Comparison of ENCODE assay signal across 36 mouse cellular contexts in the genomic region with DNA sequence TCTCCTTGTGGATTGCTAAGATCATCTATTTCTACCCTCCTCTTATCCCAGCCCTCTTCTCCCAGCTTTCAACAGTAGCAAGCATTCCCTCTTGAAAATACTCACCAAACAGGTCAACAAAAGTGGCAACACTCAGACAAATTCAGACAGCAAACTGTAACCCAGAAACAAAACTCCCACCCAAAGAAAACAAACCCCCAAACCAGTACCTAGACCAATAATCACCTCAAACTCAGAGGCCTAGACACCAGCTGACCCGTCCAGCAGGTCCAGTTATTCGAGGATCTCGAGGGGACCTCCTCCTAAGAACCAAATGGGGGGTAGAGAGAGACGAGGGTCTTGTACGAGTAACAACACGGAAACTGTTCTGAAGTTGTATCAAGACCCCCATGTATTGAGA. TPM values are rescaled to one million over a fixed set of nuclear protein-coding genes. Genes with fewer than 3 reads are reported as not detected.
"Had no signal": no experiment of that assay in that cellular context is flagged by ENCODE, and none has a peak within 500 bp of the region (broad histone marks: within the 10 kb centered on the region; RNA-seq: fewer than 3 reads in every experiment).

No protein-coding gene starts in this region.

- H3K4me1 ChIP-seq: heart, embryonic 10.5 days; heart, embryonic 12.5 days; hindbrain, embryonic 10.5 days; hindbrain, embryonic 12.5 days; intestine, embryonic 15.5 days; kidney, embryonic 15.5 days; limb, embryonic 13.5 days; limb, embryonic 15.5 days; liver, embryonic 12.5 days had no signal

- H3K9ac ChIP-seq: heart, embryonic 12.5 days; hindbrain, embryonic 12.5 days; hindbrain, embryonic 14.5 days; intestine, embryonic 15.5 days; kidney, embryonic 15.5 days; limb, embryonic 13.5 days; limb, embryonic 15.5 days; liver, embryonic 12.5 days; liver, embryonic 14.5 days had no signal

- H3K4me3 ChIP-seq: heart, embryonic 10.5 days; heart, embryonic 12.5 days; hindbrain, embryonic 10.5 days; hindbrain, embryonic 12.5 days; intestine, embryonic 15.5 days; kidney, embryonic 15.5 days; limb, embryonic 13.5 days; limb, embryonic 15.5 days; liver, embryonic 12.5 days had no signal

- H3K27me3 ChIP-seq: heart, embryonic 12.5 days; hindbrain, embryonic 12.5 days; intestine, embryonic 15.5 days; kidney, embryonic 15.5 days; limb, embryonic 13.5 days; limb, embryonic 15.5 days; liver, embryonic 12.5 days had no signal

- H3K36me3 ChIP-seq: heart, embryonic 10.5 days; heart, embryonic 12.5 days; hindbrain, embryonic 10.5 days; hindbrain, embryonic 12.5 days; intestine, embryonic 15.5 days; kidney, embryonic 15.5 days; limb, embryonic 13.5 days; limb, embryonic 15.5 days; liver, embryonic 12.5 days had no signal

- ATAC-seq: hindbrain, embryonic 16.5 days; inflammation-experienced regulatory T-cells, adult 6 months; intestine, embryonic 15.5 days; intestine, postnatal 0 days; liver, embryonic 12.5 days had no signal

- DNase-seq: gastrocnemius, postnatal 10 days; gastrocnemius, postnatal 25 days; heart, postnatal 10 days; heart, postnatal 4 days; kidney, adult 18-20 months; kidney, adult 9 months; kidney, postnatal 14 days; kidney, postnatal 36 days; layer of hippocampus, adult 9-11 months; layer of hippocampus, postnatal 36 days; left cerebral cortex, postnatal 4 days had no signal

- H3K27ac ChIP-seq: heart, embryonic 10.5 days; hindbrain, embryonic 10.5 days; hindbrain, embryonic 12.5 days; hindbrain, embryonic 14.5 days; intestine, embryonic 15.5 days; kidney, embryonic 15.5 days; kidney, postnatal 0 days; limb, embryonic 13.5 days; limb, embryonic 15.5 days; liver, embryonic 12.5 days; liver, embryonic 14.5 days had no signal

RNA-seq across cellular contexts. Expression of gene Nlrp4f, which starts 20.2 kb away (rescaled TPM):
- total RNA-seq: gastrocnemius, postnatal 10 days; gastrocnemius, postnatal 25 days; gastrocnemius, postnatal 4 days; heart, adult 8-10 months; heart, postnatal 10 days; heart, postnatal 25 days; heart, postnatal 4 days; layer of hippocampus, postnatal 36 days; left cerebral cortex, adult 18-20 months; liver, adult 2 months had no signal
- polyA plus RNA-seq: heart, embryonic 10.5 days; heart, embryonic 12.5 days; heart, embryonic 14.5 days; heart, embryonic 16.5 days; hindbrain, embryonic 12.5 days; hindbrain, embryonic 16.5 days; inflammation-experienced regulatory T-cells, adult 6 months; intestine, postnatal 0 days; kidney, embryonic 15.5 days; kidney, postnatal 0 days; large intestine, adult 2 months; limb, embryonic 15.5 days; liver, adult 2 months; liver, embryonic 12.5 days had no signal

RNA-seq across cellular contexts. Expression of gene Gm10775, which starts 33.4 kb away (rescaled TPM):
- total RNA-seq: gastrocnemius, adult 18-20 months; gastrocnemius, postnatal 10 days; gastrocnemius, postnatal 25 days; gastrocnemius, postnatal 4 days; heart, adult 8-10 months; heart, postnatal 10 days; heart, postnatal 25 days; heart, postnatal 4 days; liver, adult 2 months had no signal
- polyA plus RNA-seq: heart, embryonic 10.5 days; heart, embryonic 12.5 days; heart, embryonic 14.5 days; heart, embryonic 16.5 days; hindbrain, embryonic 10.5 days; hindbrain, embryonic 12.5 days; inflammation-experienced regulatory T-cells, adult 6 months; intestine, embryonic 15.5 days; intestine, postnatal 0 days; kidney, embryonic 15.5 days; kidney, postnatal 0 days; large intestine, adult 2 months; limb, embryonic 11.5 days; limb, embryonic 13.5 days; limb, embryonic 15.5 days; liver, adult 2 months; liver, embryonic 12.5 days; liver, embryonic 14.5 days had no signal
